Mouse (Mus musculus): ENCODE data around the gene H2al2a. TPM values are rescaled to one million over a fixed set of nuclear protein-coding genes. Genes with fewer than 3 reads are reported as not detected.

Gene H2al2a
- total and polyA plus RNA-seq, 3 experiments: not detected

DNA sequence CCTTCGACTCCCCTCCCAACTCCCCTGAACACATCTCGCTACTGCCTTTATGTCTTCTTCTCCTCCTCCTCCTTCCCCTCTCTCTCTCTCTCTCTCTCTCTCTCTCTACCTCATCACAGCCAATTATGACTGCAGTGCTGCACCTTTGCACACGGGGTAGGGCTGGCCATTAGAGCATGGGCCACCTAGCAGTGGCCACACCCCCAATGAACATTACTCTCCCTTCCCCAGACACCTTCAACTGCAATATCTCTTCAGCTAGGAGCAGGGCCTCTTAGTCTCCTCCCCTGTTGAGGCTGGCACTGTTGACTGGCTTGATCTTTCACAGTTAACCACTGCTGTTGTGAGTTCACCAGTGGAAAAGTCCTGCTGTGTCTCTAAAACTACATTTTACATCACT is 10.1 kb downstream of the H2al2a start:
- H3K27me3 ChIP-seq (replicated peaks): no peaks in the 10 kb centered on the region
- no peak for DNase-seq (ENCODE audit: extremely low read depth)
- in situ Hi-C loops (cut with MboI; ENCODE audit: low pct_ligation_motif_present, low pct_unique_long_range_greater_than_20kb, low sequenced_read_pairs) (no loop called here), dilution Hi-C loops (cut with MboI; ENCODE audit: extremely low pct_ligation_motif_present, extremely low pct_unique_long_range_greater_than_20kb, low sequenced_read_pairs) (no loop called here)
- H3K27ac ChIP-seq (ENCODE audit: insufficient read depth, low read depth): no peak overlapping the region
- H3K9me3 ChIP-seq (replicated peaks; ENCODE audit: low read length): peaks cover 2% of the 10 kb centered on the region
- no peak for TF ChIP-seq GABPA (IDR thresholded peaks at IDR 0.05; ENCODE audit: insufficient replicate concordance, low read depth, low read length)
- TF ChIP-seq IRF4 (IDR thresholded peaks at IDR 0.05; ENCODE audit: low read depth, low read length): no peak
- no peak overlapping the region for H3K4me3 ChIP-seq (replicated peaks in 1 of 3; ENCODE audit: low read depth in 2 of 3, low read length in 2 of 3, poor library complexity in 1 of 3)
- no peak overlapping the region for H3K4me2 ChIP-seq (ENCODE audit: insufficient read depth, low read depth, poor library complexity, severe bottlenecking)
- H3K4me1 ChIP-seq (ENCODE audit: control insufficient read depth in 1 of 2, insufficient read depth in 2 of 2): peaks cover 0 to 11% of the 10 kb centered on the region in 2 experiments; a peak in 2 of 4 replicates
- no peaks in the 10 kb centered on the region for H3K79me2 ChIP-seq (replicated peaks; ENCODE audit: control insufficient read depth, extremely low read depth, insufficient read depth, poor library complexity, severe bottlenecking)
- H3K9ac ChIP-seq (ENCODE audit: insufficient read depth, low read depth): no peak overlapping the region
- H3K36me3 ChIP-seq (replicated peaks in 1 of 2; ENCODE audit: control insufficient read depth in 1 of 2, insufficient read depth in 1 of 2, low read length in 1 of 2): no peaks in the 10 kb centered on the region

DNA sequence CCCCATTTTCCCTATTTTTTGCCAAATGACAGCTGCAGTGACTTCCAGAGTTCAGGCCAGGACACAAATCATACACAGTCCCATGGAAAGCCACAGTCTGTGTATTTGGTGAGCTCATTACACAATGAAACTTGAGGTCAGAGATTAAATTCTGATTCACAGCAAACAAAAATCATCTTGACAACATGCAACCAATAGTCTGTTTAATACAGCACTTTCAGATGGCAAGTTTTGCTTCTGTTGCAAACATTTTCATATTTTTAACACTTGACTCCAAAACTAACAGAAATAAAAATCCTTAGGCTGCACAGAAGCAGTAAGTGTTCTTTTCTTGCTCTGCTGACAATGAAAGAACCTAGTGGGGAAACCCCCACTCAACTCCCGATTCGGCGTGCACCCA is 12.0 kb downstream of the H2al2a start:
- TF ChIP-seq EP300 (IDR thresholded peaks at IDR 0.05; ENCODE audit: low read length) (no peak), JUN (IDR thresholded peaks at IDR 0.05; ENCODE audit: insufficient read depth, low read depth, low read length) (no peak)
- dilution Hi-C loops (cut with MboI; ENCODE audit: extremely low pct_ligation_motif_present, extremely low pct_unique_long_range_greater_than_20kb, low sequenced_read_pairs): no loop called here
- no peak overlapping the region for H3K27ac ChIP-seq (ENCODE audit: insufficient read depth, low read depth)
- peaks cover 2% of the 10 kb centered on the region for H3K9me3 ChIP-seq (replicated peaks; ENCODE audit: low read length)
- no peak overlapping the region for H3K4me2 ChIP-seq (ENCODE audit: insufficient read depth, low read depth, poor library complexity, severe bottlenecking)
- no peak for DNase-seq (ENCODE audit: extremely low read depth)
- H3K36me3 ChIP-seq (replicated peaks in 1 of 2; ENCODE audit: control insufficient read depth in 1 of 2, insufficient read depth in 1 of 2, low read length in 1 of 2): no peaks in the 10 kb centered on the region
- H3K9ac ChIP-seq (ENCODE audit: insufficient read depth, low read depth): no peak overlapping the region
- H3K4me1 ChIP-seq (ENCODE audit: control insufficient read depth in 1 of 2, insufficient read depth in 2 of 2): peaks cover 0 to 8% of the 10 kb centered on the region in 2 experiments; a peak in 2 of 4 replicates
- in situ Hi-C loops (cut with MboI; ENCODE audit: low pct_ligation_motif_present, low pct_unique_long_range_greater_than_20kb, low sequenced_read_pairs): no loop called here
- no peak overlapping the region for H3K4me3 ChIP-seq (replicated peaks in 1 of 3; ENCODE audit: low read depth in 2 of 3, low read length in 2 of 3, poor library complexity in 1 of 3)
- H3K27me3 ChIP-seq (replicated peaks): no peaks in the 10 kb centered on the region
- no peaks in the 10 kb centered on the region for H3K79me2 ChIP-seq (replicated peaks; ENCODE audit: control insufficient read depth, extremely low read depth, insufficient read depth, poor library complexity, severe bottlenecking)

DNA sequence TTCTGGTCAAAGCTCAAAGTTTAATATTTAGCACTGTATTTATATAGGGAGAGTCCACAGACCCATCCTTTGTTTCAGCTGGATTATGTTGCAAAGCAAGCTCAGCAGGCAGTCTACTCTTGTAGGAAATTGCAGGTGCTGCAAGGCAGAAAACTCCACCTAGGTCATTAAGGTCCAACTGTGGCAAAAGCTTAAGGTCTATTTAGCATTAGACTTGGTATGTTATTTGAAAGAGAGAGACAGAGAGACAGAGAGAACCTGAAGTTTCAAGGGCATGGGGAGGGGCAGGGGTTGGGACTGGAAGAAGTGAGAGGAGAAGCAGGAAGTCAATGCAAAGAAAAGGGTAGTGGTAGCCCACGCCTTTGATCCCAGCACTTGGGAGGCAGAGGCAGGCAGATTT is 14.0 kb downstream of the H2al2a start:
- TF ChIP-seq JUN (IDR thresholded peaks at IDR 0.05; ENCODE audit: insufficient read depth, low read depth, low read length): no peak
- TF ChIP-seq POLR2AphosphoS2 (IDR thresholded peaks at IDR 0.05; ENCODE audit: low read depth, low read length): no peak
- TF ChIP-seq HCFC1 (IDR thresholded peaks at IDR 0.05; ENCODE audit: low read depth, low read length): no peak
- no peak for TF ChIP-seq IRF4 (IDR thresholded peaks at IDR 0.05; ENCODE audit: low read depth, low read length)
- TF ChIP-seq UBTF (IDR thresholded peaks at IDR 0.05; ENCODE audit: low read depth, low read length): no peak
- TF ChIP-seq ZC3H11A (IDR thresholded peaks at IDR 0.05; ENCODE audit: low read depth, low read length): no peak
- no peak for TF ChIP-seq POLR2A (IDR thresholded peaks at IDR 0.05; ENCODE audit: low read depth, low read length)
- TF ChIP-seq RCOR1 (conservative IDR thresholded peaks at IDR 0.05; ENCODE audit: low read depth, low read length): no peak
- TF ChIP-seq ETS1 (conservative IDR thresholded peaks at IDR 0.05; ENCODE audit: low read depth, low read length): no peak
- TF ChIP-seq MXI1 (IDR thresholded peaks at IDR 0.05; ENCODE audit: low read depth, low read length): no peak
- TF ChIP-seq CHD1 (IDR thresholded peaks at IDR 0.05; ENCODE audit: low read depth, low read length): no peak
- no peak for TF ChIP-seq PAX5 (IDR thresholded peaks at IDR 0.05; ENCODE audit: low read length)
- TF ChIP-seq CTCF (conservative IDR thresholded peaks at IDR 0.05 in 1 of 2, IDR thresholded peaks at IDR 0.05 in 1 of 2; ENCODE audit: low read depth in 2 of 2, low read length in 2 of 2): no peak
- no peak for TF ChIP-seq SMC3 (IDR thresholded peaks at IDR 0.05; ENCODE audit: low read depth, low read length)
- TF ChIP-seq GABPA (IDR thresholded peaks at IDR 0.05; ENCODE audit: insufficient replicate concordance, low read depth, low read length): no peak
- TF ChIP-seq USF2 (conservative IDR thresholded peaks at IDR 0.05; ENCODE audit: low read depth, low read length): no peak
- TF ChIP-seq RAD21 (IDR thresholded peaks at IDR 0.05; ENCODE audit: low read depth, low read length): no peak
- no peak for TF ChIP-seq NRF1 (IDR thresholded peaks at IDR 0.05; ENCODE audit: low read depth, low read length)
- H3K9me3 ChIP-seq (replicated peaks; ENCODE audit: low read length): peaks cover 2% of the 10 kb centered on the region
- H3K4me1 ChIP-seq (ENCODE audit: control insufficient read depth in 1 of 2, insufficient read depth in 2 of 2): no peaks in the 10 kb centered on the region
- DNase-seq (ENCODE audit: extremely low read depth): no peak
- no peak overlapping the region for H3K27ac ChIP-seq (ENCODE audit: insufficient read depth, low read depth)
- H3K27me3 ChIP-seq (replicated peaks): no peaks in the 10 kb centered on the region
- no peak overlapping the region for H3K4me3 ChIP-seq (replicated peaks in 1 of 3; ENCODE audit: low read depth in 2 of 3, low read length in 2 of 3, poor library complexity in 1 of 3)
- dilution Hi-C loops (cut with MboI; ENCODE audit: extremely low pct_ligation_motif_present, extremely low pct_unique_long_range_greater_than_20kb, low sequenced_read_pairs) (no loop called here), in situ Hi-C loops (cut with MboI; ENCODE audit: low pct_ligation_motif_present, low pct_unique_long_range_greater_than_20kb, low sequenced_read_pairs) (no loop called here)
- no peak overlapping the region for H3K4me2 ChIP-seq (ENCODE audit: insufficient read depth, low read depth, poor library complexity, severe bottlenecking)
- H3K9ac ChIP-seq (ENCODE audit: insufficient read depth, low read depth): no peak overlapping the region
- no peaks in the 10 kb centered on the region for H3K36me3 ChIP-seq (replicated peaks in 1 of 2; ENCODE audit: control insufficient read depth in 1 of 2, insufficient read depth in 1 of 2, low read length in 1 of 2)
- H3K79me2 ChIP-seq (replicated peaks; ENCODE audit: control insufficient read depth, extremely low read depth, insufficient read depth, poor library complexity, severe bottlenecking): no peaks in the 10 kb centered on the region
